Mouse (Mus musculus): Measurements from ENCODE around the gene Adarb2.

Adarb2 gene

GRCm38 (mm10) chr13:8484592-8485272 is 282.1 kb downstream of the Adarb2 start:
- no peak for DNase-seq (ENCODE audit: low read depth, low spot score)

DNA sequence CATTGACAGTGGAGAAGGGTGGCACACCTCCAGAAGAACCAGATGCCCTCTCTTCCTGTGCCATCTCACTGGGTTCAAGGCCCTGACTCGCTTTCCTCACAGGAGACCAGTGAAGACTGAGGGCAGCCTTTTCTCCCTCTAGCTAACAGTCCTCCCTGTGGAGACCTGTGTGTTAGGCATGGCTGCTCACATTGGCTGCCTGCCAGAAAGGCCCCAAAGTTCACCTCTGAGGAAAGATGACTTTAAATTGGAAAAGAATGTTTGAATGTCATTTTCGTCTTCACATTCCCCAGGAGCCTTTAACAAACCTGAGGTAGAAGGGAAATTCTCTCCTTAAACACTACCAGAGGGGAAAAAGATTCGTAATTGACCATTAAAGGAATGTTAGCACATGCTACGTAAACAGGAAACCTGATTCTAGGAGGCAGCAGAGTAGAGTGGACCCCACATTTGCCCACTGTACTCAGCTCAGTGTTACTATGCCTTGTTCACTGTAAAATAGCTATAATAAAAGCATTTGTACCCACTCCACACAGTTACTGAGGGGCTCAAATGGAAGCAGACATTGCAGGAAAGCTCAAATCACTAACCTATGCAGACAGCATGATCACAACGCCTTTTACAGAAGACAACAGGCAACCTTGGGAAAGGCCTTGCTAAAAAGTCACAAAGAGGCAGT is 285.2 kb downstream of the Adarb2 start:
- peak; percentile 19 for DNase-seq (ENCODE audit: low read depth, low spot score)

- no peak for DNase-seq (ENCODE audit: low read depth, low spot score)
Measured at GRCm38 (mm10) chr13:8493363-8493762, 290.7 kb downstream of the Adarb2 start.

GRCm38 (mm10) chr13:8499551-8499950 is 296.9 kb downstream of the Adarb2 start:
- DNase-seq (ENCODE audit: low read depth, low spot score) = no peak

DNA sequence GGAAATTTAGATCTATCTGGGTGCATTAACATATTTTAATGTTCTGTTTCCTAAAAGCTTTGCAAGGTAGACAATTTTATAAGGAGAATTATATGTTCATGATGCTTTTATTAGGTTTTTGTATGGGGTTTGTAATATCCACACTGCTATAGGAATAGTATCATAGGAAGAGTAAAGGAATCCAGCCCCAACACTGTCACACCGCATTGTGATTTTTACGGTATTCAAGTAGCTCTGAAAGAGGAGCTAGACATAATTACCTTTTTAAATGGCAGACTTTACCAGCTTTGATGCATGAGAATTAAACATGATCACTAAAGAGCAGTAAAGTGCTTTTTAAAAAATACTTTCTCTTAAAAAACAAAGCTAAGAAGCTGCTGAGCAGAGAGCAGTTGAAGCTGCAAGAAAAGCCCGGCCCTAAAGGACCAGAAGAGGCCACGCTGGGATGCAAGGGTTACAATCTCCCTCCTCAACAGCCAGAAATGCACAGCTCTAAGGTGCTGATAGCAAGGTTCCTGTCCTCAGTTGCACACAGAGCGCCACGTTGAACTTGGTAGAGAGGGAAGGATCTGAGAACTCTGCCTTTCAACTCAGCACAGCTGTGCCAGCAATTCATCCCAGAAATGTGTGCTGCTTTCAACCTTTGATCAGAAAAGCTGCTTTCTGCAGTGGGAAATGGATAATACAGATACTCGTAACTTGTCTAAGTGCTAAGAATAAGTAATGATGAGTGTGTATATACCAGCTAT is 308.6 kb downstream of the Adarb2 start:
- no peak for DNase-seq (ENCODE audit: low read depth, low spot score)

- no peak for DNase-seq (ENCODE audit: low read depth, low spot score)
Measured at GRCm38 (mm10) chr13:8515979-8516715, 313.5 kb downstream of the Adarb2 start.

DNA sequence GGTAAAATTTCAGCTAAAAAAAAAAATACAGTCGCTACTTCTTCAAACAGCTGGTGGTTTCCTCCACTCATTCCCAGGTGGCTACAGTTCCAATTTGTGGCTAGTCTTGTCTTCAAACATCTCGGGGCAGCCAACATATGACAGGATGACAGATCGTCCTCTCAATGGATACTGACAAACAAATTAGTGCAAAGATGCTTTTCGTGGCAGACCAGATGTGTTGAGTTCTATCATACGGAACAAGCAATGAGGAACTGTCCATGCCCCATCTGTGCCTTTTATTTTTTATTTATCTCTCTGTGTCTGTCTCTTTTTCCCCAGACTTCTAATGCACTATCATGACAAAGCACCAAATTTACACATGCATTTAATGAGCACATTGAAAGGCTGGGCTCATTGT is 316.5 kb downstream of the Adarb2 start:
- no peak for DNase-seq (ENCODE audit: low read depth, low spot score)

- no peak for DNase-seq (ENCODE audit: low read depth, low spot score)
Measured at GRCm38 (mm10) chr13:8525748-8526631, 323.3 kb downstream of the Adarb2 start.

GRCm38 (mm10) chr13:8534265-8535113 is 331.8 kb downstream of the Adarb2 start:
- no peak for DNase-seq (ENCODE audit: low read depth, low spot score)

DNA sequence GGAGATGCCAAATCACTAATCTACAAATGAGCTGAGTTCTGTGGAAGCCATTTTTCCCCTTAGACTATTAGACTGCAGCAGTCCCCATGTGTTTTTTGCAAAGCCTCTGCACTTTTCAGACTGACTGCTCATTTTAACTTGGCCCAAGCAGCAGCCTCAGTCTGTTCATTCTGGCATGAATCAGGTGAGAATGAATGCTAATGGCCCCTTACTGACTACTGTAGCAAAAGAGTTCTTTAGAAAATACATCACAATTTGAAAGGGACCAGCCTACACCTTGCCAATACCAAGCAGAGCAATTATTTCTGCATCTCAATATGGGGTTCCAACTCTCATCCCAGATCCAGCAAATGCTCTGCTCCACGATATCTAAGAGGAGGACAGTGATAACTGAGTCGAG is 335.8 kb downstream of the Adarb2 start:
- DNase-seq (ENCODE audit: low read depth, low spot score) = no peak

- DNase-seq (ENCODE audit: low read depth, low spot score) = no peak
Measured at GRCm38 (mm10) chr13:8538896-8539295, 336.2 kb downstream of the Adarb2 start.

- DNase-seq (ENCODE audit: low read depth, low spot score) = no peak
Measured at GRCm38 (mm10) chr13:8542684-8543083, 340.0 kb downstream of the Adarb2 start.

- no peak for DNase-seq (ENCODE audit: low read depth, low spot score)
Measured at GRCm38 (mm10) chr13:8552242-8552641, 349.6 kb downstream of the Adarb2 start.

- no peak for DNase-seq (ENCODE audit: low read depth, low spot score)
Measured at GRCm38 (mm10) chr13:8557784-8558183, 355.1 kb downstream of the Adarb2 start.

DNA sequence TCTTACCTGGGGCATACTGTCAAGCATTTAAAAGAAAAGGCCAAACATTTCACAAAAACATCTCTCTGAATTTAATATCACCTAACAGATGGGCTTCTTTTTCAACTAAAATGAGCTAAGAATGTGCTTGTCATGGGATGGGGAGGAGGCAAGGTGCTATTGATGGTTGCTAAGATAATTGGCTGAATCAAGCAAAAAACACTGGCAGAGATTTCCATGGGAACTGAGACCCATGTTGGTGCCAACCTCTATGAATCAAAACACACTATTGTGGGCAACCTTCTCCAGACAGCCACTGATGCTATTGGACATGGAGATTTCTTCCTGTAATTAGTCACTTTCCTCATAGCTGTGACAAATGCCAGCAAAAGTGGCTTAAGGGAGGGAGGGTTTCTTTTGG is 357.8 kb downstream of the Adarb2 start:
- DNase-seq (ENCODE audit: low read depth, low spot score) = no peak

DNA sequence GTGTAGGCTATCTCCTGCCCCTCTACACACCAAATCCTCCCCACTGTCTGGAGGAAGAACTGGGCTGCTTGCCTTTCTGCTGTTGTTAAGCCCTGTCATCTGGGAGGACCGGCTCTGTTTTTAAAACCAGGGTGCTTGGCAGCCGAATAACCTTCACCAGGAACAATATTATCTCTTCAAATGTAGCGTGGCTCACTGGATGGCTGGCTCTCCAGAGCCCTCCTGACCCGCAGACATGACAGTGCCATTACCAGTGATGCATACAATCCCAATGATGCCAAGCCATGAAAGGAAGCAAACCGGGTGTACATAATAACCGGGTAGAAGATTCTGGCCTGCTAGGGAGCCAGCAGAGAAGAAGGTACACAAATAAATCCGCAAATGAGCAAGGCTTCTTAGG is 360.5 kb downstream of the Adarb2 start:
- DNase-seq (ENCODE audit: low read depth, low spot score) = no peak

GRCm38 (mm10) chr13:8567111-8568026 is 364.7 kb downstream of the Adarb2 start:
- DNase-seq (ENCODE audit: low read depth, low spot score) = no peak

GRCm38 (mm10) chr13:8570269-8570668 is 367.6 kb downstream of the Adarb2 start:
- DNase-seq (ENCODE audit: low read depth, low spot score) = no peak

DNA sequence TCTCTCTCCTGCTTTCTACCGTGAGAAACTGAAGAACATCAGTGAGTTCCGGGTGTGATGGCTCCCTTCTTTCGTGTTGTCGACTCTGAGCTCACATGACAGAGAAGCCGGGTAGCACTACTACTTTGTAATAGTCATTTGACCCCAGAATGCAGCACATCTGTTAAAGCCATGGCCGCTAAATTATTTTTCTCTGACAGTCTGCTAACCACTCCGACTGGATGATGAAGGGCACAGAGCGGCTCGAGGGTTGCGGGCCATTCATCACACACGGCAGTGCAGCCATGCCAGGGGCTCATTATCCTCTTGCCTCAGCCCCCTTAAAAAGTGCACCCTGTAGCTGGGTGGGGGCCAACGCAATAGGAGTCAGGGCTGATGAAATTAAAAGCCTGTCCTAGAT is 371.2 kb downstream of the Adarb2 start:
- peak; percentile 11 for DNase-seq (ENCODE audit: low read depth, low spot score)

All from embryo, embryonic 11.5 days (tissue).